Mouse (Mus musculus) thymus, adult 2 months (tissue): Measurements from ENCODE around the gene Inca1.

Source experiments
- CTCF ChIP-seq: fragments of 200-500 bp; IDR thresholded peaks from 2 replicates; pipeline ENCODE4 v1.5.1; 2012; ENCODE audit warnings: mild to moderate bottlenecking, control low read depth, low read length, moderate library complexity, borderline replicate concordance; ENCODE audit not compliant: control insufficient read depth, poor library complexity, insufficient read depth; ENCODE audit errors: extremely low read depth
- POLR2A ChIP-seq: fragments of 200-500 bp; IDR thresholded peaks from 2 replicates; pipeline ENCODE4 v1.6.1; 2012; ENCODE audit warnings: mild to moderate bottlenecking, low read length, control low read depth, moderate library complexity; ENCODE audit not compliant: control insufficient read depth, poor library complexity, insufficient read depth; ENCODE audit errors: extremely low read depth

- no peak for TF ChIP-seq CTCF
- no peak for TF ChIP-seq POLR2A
Observed at GRCm38 (mm10) chr11:70656456-70656927, 43.5 kb downstream of the Inca1 start.
